Mouse (Mus musculus) stomach, embryonic 14.5 days (tissue): ENCODE results near the gene Olfr888. TPM values are rescaled to one million over a fixed set of nuclear protein-coding genes. Genes with fewer than 3 reads are reported as not detected.

Experiments used
- ATAC-seq: fragments of 200-750 bp; cut with Nextera tagmentation; 2 replicates; pipeline ENCODE4 v1.8.0; 2017; ENCODE audit warnings: low read depth, moderate TSS enrichment; ENCODE audit not compliant: insufficient number of reproducible peaks, insufficient read depth, low FRiP score
- H3K27ac ChIP-seq: fragments of 300-500 bp; sonication (generic); 2 replicates; pipeline ENCODE4 v1.5.1; 2014; ENCODE audit warnings: mild to moderate bottlenecking, low read length, moderate library complexity, mixed read lengths
- H3K27me3 ChIP-seq: fragments of 300-500 bp; sonication (generic); 2 replicates; pipeline ENCODE4 v1.6.1; 2014; ENCODE audit warnings: low read length, control low read depth, mixed read lengths; ENCODE audit not compliant: control insufficient read depth, insufficient read depth
- H3K36me3 ChIP-seq: fragments of 300-500 bp; sonication (generic); 2 replicates; pipeline ENCODE4 v1.6.1; 2014; ENCODE audit warnings: mild to moderate bottlenecking, control low read depth, low read length, moderate library complexity, mixed read lengths; ENCODE audit not compliant: control insufficient read depth, insufficient read depth
- H3K4me1 ChIP-seq: fragments of 300-500 bp; sonication (generic); 2 replicates; pipeline ENCODE4 v1.6.1; 2014; ENCODE audit warnings: low read length, control low read depth, mixed read lengths; ENCODE audit not compliant: control insufficient read depth, insufficient read depth
- H3K4me2 ChIP-seq: fragments of 300-500 bp; sonication (generic); replicated peaks from 2 replicates; pipeline ENCODE4 v1.6.1; 2014; ENCODE audit warnings: low read depth, low read length, control low read depth
- H3K4me3 ChIP-seq: fragments of 300-500 bp; sonication (generic); 2 replicates; pipeline ENCODE4 v1.5.1; 2014; ENCODE audit warnings: low read depth, low read length, control low read depth
- H3K9ac ChIP-seq: fragments of 300-500 bp; sonication (generic); replicated peaks from 2 replicates; pipeline ENCODE4 v1.6.1; 2014; ENCODE audit warnings: low read depth, mild to moderate bottlenecking, control low read depth, low read length, moderate library complexity, mixed read lengths
- H3K9me3 ChIP-seq: fragments of 300-500 bp; sonication (generic); 2 replicates; pipeline ENCODE4 v1.6.1; 2016; ENCODE audit warnings: low read depth, low read length, control low read depth; ENCODE audit not compliant: control insufficient read depth
- WGBS: fragments of 180-500 bp; shearing (Covaris S2); extraction: QIAGEN DNeasy Blood & Tissue Kit; methylation state at CpG from one replicate; pipeline ENCODE4 v1.1.7; 2014; 5-methylcytosine and 5-hydroxymethylcytosine counted together
- polyA plus RNA-seq: library from polyadenylated mRNA; unstranded; fragments of >200 nt; fragmentation: Nextera tagmentation; extraction: Ambion mirVana; gene quantifications from 2 replicates; pipeline ENCODE4 v1.2.1, GENCODE M21; 2014

Gene Olfr888
- polyA plus RNA-seq: not detected in 2 replicates

DNA sequence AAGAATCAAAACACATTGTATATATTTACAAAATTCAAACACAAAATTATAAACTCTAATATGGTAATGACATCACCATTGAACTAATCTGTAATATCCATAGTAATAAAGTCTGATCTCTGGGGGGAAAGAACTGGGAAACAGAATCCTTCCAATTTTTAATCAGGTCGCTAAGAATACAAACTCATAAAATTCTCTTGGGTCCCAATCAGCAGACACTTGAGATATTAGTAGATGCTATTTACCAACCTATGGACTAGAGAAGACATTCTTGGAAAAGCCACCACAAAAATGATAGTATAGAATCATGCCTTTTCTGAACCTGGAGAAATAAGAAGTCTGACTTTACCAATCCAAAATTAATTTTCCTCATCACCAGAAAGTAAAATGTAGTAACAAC is at the start of gene Olfr888:
Gene Olfr888 (plus strand): TSS at position 301 of the 400 bp plus-strand sequence.
- Histone ChIP-seq H3K27me3 (no peaks in the 10 kb centered on the region), H3K9me3 (no peaks in the 10 kb centered on the region), H3K4me1 (no peaks in the 10 kb centered on the region), H3K36me3 (no peaks in the 10 kb centered on the region), H3K9ac (no peak within 1 kb of the TSS), H3K4me3 (no peak within 1 kb of the TSS), H3K27ac (no peak within 1 kb of the TSS), H3K4me2 (no peak within 1 kb of the TSS)
- 78% methylated on average over 1 of the region's 1 CpGs for WGBS
- no peak for ATAC-seq

DNA sequence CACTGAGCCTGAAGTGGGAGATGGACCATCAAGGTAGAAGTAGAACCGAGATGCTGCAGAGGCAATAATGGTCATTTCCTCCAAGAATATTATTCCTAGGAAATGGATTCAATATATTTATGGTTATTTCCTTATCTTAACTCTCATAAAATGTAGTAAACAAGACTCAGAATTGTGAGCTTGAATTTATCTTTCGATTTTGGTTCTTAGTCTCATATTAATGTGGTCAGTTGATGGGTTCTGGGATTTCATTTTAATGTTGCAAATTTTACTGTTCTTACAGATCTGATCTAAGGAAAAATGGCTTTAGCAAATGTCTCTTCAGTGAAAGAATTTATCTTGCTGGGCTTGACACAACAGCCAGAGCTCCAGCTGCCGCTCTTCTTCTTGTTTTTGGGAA is 46.9 kb upstream of the Olfr888 start, which contains the start of gene Olfr885:
Gene Olfr885 (plus strand): TSS at position 301 of the 400 bp plus-strand sequence.
- Histone ChIP-seq H3K9ac (no peak within 1 kb of the TSS), H3K36me3 (no peaks in the 10 kb centered on the region), H3K27me3 (no peaks in the 10 kb centered on the region), H3K27ac (no peak within 1 kb of the TSS), H3K9me3 (no peaks in the 10 kb centered on the region), H3K4me3 (no peak within 1 kb of the TSS), H3K4me2 (no peak within 1 kb of the TSS), H3K4me1 (no peaks in the 10 kb centered on the region)
- 89% methylated on average over 3 of the region's 3 CpGs for WGBS
- no peak for ATAC-seq

DNA sequence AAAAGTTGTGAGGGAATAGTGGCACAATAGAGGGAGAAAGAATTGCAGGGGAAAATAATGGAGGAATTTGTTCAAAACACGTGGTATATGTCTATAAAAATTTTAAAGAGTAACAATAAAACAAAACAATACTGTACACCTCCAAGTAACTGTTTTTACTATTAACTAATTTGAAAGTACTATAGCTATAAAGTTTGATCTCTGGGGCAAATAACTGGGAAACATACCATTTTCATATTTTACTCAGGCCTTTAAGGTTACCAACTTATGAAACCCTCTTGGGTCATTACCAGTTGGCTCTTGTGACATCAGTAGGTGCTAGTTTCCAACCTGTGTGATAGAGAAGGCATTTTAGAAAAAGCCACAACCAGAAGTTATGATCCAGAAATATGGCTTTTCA is 24.2 kb upstream of the Olfr888 start, which contains the start of gene Olfr887:
Gene Olfr887 (plus strand): TSS at position 301 of the 400 bp plus-strand sequence.
- no peak within 1 kb of the TSS for H3K27ac ChIP-seq
- H3K4me3 ChIP-seq: no peak within 1 kb of the TSS
- H3K27me3 ChIP-seq: no peaks in the 10 kb centered on the region
- H3K9me3 ChIP-seq: no peaks in the 10 kb centered on the region
- H3K36me3 ChIP-seq: no peaks in the 10 kb centered on the region
- no peak within 1 kb of the TSS for H3K9ac ChIP-seq
- no peaks in the 10 kb centered on the region for H3K4me1 ChIP-seq
- 81% methylated on average over 1 of the region's 1 CpGs for WGBS
- no peak for ATAC-seq
- H3K4me2 ChIP-seq: no peak within 1 kb of the TSS

DNA sequence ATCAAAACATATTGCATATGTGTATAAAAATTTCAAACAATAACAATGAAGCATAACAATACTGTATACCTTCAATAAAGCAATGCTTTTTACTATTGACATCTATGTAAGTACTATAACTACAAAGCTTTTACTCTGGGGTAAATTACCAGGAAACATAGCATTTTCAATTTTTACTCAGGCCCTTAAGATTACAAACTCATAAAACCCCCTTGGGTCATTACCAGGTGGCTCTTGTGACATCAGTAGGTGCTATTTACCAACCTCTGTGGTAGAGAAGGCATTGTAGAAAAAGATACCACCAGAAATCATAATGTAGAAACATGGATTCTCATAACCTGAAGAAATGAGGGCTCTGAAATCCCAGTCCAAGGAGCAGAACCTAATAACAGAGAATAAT is 7.0 kb downstream of the Olfr888 start, which contains the start of gene Olfr889:
Gene Olfr889 (plus strand): TSS at position 301 of the 400 bp plus-strand sequence.
- H3K27ac ChIP-seq: no peak within 1 kb of the TSS
- H3K9ac ChIP-seq: no peak within 1 kb of the TSS
- no peaks in the 10 kb centered on the region for H3K36me3 ChIP-seq
- H3K4me3 ChIP-seq: no peak within 1 kb of the TSS
- H3K4me2 ChIP-seq: no peak within 1 kb of the TSS
- no peaks in the 10 kb centered on the region for H3K27me3 ChIP-seq
- H3K4me1 ChIP-seq: no peaks in the 10 kb centered on the region
- ATAC-seq: no peak
- H3K9me3 ChIP-seq: no peaks in the 10 kb centered on the region

DNA sequence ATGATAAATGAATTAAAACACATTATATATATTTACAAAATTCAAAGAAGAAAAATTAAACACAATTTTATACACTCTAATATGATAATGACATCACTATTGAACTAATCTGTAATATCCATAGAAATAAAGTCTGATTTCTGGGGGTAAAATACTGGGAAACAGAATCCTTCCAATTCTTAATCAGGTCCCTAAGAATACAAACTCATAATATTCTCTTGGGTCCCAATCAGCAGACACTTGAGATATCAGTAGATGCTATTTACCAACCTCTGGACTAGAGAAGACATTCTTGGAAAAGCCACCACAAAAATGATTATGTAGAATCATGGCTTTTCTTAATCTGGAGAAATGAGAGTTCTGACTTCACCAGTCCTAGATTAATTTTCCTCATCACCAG is 34.3 kb downstream of the Olfr888 start, which contains the start of gene Olfr890:
Gene Olfr890 (plus strand): TSS at position 301 of the 400 bp plus-strand sequence.
- no peaks in the 10 kb centered on the region for H3K27me3 ChIP-seq
- H3K9me3 ChIP-seq: no peaks in the 10 kb centered on the region
- no peaks in the 10 kb centered on the region for H3K36me3 ChIP-seq
- no peak within 1 kb of the TSS for H3K4me2 ChIP-seq
- H3K27ac ChIP-seq: no peak within 1 kb of the TSS
- H3K9ac ChIP-seq: no peak within 1 kb of the TSS
- no peak within 1 kb of the TSS for H3K4me3 ChIP-seq
- ATAC-seq: no peak
- H3K4me1 ChIP-seq: no peaks in the 10 kb centered on the region

Other genes starting within 250 kb of the Olfr888 start
- not detected in 2 replicates for gene Olfr145, start 211.4 kb upstream of the Olfr888 start, polyA plus RNA-seq
- not detected in 2 replicates for gene Olfr878, start 190.3 kb upstream of the Olfr888 start, polyA plus RNA-seq
- not detected in 2 replicates for gene Olfr881, start 116.3 kb upstream of the Olfr888 start, polyA plus RNA-seq
- gene Olfr883, start 82.3 kb upstream of the Olfr888 start, polyA plus RNA-seq: not detected in 2 replicates
- not detected in 2 replicates for gene Olfr884, start 61.6 kb upstream of the Olfr888 start, polyA plus RNA-seq
- gene Olfr885, start 46.8 kb upstream of the Olfr888 start, polyA plus RNA-seq: not detected in 2 replicates
- gene Olfr887, start 24.1 kb upstream of the Olfr888 start, polyA plus RNA-seq: not detected in 2 replicates
- 0.07 and 0.12 TPM in 2 replicates for gene Olfr889, start 7.1 kb downstream of the Olfr888 start, polyA plus RNA-seq
- gene Olfr890, start 34.4 kb downstream of the Olfr888 start, polyA plus RNA-seq: not detected in 2 replicates
- gene Olfr891, start 72.7 kb downstream of the Olfr888 start, polyA plus RNA-seq: not detected in 2 replicates
- gene Olfr893, start 100.2 kb downstream of the Olfr888 start, polyA plus RNA-seq: not detected in 2 replicates
- gene Olfr894, start 109.9 kb downstream of the Olfr888 start, polyA plus RNA-seq: not detected in 2 replicates
- gene Olfr143, start 144.6 kb downstream of the Olfr888 start, polyA plus RNA-seq: not detected in 2 replicates
- gene Olfr895, start 159.7 kb downstream of the Olfr888 start, polyA plus RNA-seq: not detected in 2 replicates
- not detected in 2 replicates for gene Olfr896-ps1, start 183.0 kb downstream of the Olfr888 start, polyA plus RNA-seq
- gene Olfr25, start 220.9 kb downstream of the Olfr888 start, polyA plus RNA-seq: not detected in 2 replicates
- gene Olfr898, start 240.3 kb downstream of the Olfr888 start, polyA plus RNA-seq: not detected in 2 replicates